Mouse (Mus musculus) megakaryocyte, embryonic 14.5 days (primary cell): ENCODE data around the gene Zfp64. TPM values are rescaled to one million over a fixed set of nuclear protein-coding genes. Genes with fewer than 3 reads are reported as not detected.

Experiments used
- H3K27me3 ChIP-seq: replicated peaks from 2 replicates; pipeline ENCODE3; 2012; ENCODE audit warnings: inconsistent platforms
- H3K36me3 ChIP-seq: replicated peaks from 2 replicates; pipeline ENCODE3; 2012; ENCODE audit warnings: low read length, inconsistent platforms, mixed read lengths
- H3K4me1 ChIP-seq: 2 replicates; pipeline ENCODE4 v1.6.1; 2012; ENCODE audit warnings: inconsistent platforms
- H3K4me3 ChIP-seq: replicated peaks from 2 replicates; pipeline ENCODE3; 2012; ENCODE audit warnings: moderate library complexity, mild to moderate bottlenecking, inconsistent platforms
- H3K9me3 ChIP-seq: 2 replicates; pipeline ENCODE4 v1.6.1; 2012; ENCODE audit warnings: inconsistent platforms
- FLI1 ChIP-seq: IDR thresholded peaks from 2 replicates; pipeline ENCODE4 v1.6.1; 2012; ENCODE audit warnings: low read length, inconsistent platforms, mixed read lengths
- GATA1 ChIP-seq: IDR thresholded peaks from 3 replicates; pipeline ENCODE4 v1.6.1; 2012; ENCODE audit warnings: mixed read lengths, low read length, inconsistent platforms, borderline replicate concordance
- polyA plus RNA-seq: library from polyadenylated mRNA; stranded (reverse); fragments of >175 nt; gene quantifications from 2 replicates; pipeline ENCODE4 v1.2.3, GENCODE M21; 2012; ENCODE audit warnings: low replicate concordance; ENCODE audit not compliant: insufficient read depth

Gene Zfp64
- polyA plus RNA-seq, 1 experiment: 32.8 TPM

GRCm38 (mm10) chr2:168979742-168980141 is 24.4 kb upstream of the Zfp64 start:
- Histone ChIP-seq H3K36me3 (no peaks in the 10 kb centered on the region), H3K4me1 (no peaks in the 10 kb centered on the region), H3K4me3 (no peak overlapping the region), H3K9me3 (peaks cover 46% of the 10 kb centered on the region), H3K27me3 (no peaks in the 10 kb centered on the region)
- no peak for TF ChIP-seq FLI1
- TF ChIP-seq GATA1: no peak

- H3K4me3 ChIP-seq: peak overlapping the region; percentile 0
- TF ChIP-seq GATA1: no peak
- TF ChIP-seq FLI1: no peak
- no peaks in the 10 kb centered on the region for H3K27me3 ChIP-seq
- H3K36me3 ChIP-seq: no peaks in the 10 kb centered on the region
- H3K9me3 ChIP-seq: peaks cover 36% of the 10 kb centered on the region
- H3K4me1 ChIP-seq: no peaks in the 10 kb centered on the region
Measured at GRCm38 (mm10) chr2:168978031-168978430, 22.6 kb upstream of the Zfp64 start.

GRCm38 (mm10) chr2:168970131-168970530 is 14.7 kb upstream of the Zfp64 start:
- TF ChIP-seq GATA1 (no peak), FLI1 (no peak)
- no peaks in the 10 kb centered on the region for H3K27me3 ChIP-seq
- H3K36me3 ChIP-seq: no peaks in the 10 kb centered on the region
- peaks cover 2% of the 10 kb centered on the region; the same call in 1 of the 2 replicates for H3K4me1 ChIP-seq
- peak overlapping the region; percentile 46 for H3K4me3 ChIP-seq
- H3K9me3 ChIP-seq: peaks cover 26% of the 10 kb centered on the region

GRCm38 (mm10) chr2:168968136-168968925 is 12.9 kb upstream of the Zfp64 start:
- H3K9me3 ChIP-seq: peaks cover 21% of the 10 kb centered on the region
- TF ChIP-seq GATA1 (no peak), FLI1 (no peak)
- H3K27me3 ChIP-seq: no peaks in the 10 kb centered on the region
- H3K4me3 ChIP-seq: no peak overlapping the region
- H3K36me3 ChIP-seq: no peaks in the 10 kb centered on the region
- peaks cover 2% of the 10 kb centered on the region; the same call in 1 of the 2 replicates for H3K4me1 ChIP-seq

GRCm38 (mm10) chr2:168966525-168966924 is 11.1 kb upstream of the Zfp64 start:
- peaks cover 25% of the 10 kb centered on the region for H3K9me3 ChIP-seq
- no peaks in the 10 kb centered on the region for H3K36me3 ChIP-seq
- H3K27me3 ChIP-seq: no peaks in the 10 kb centered on the region
- H3K4me3 ChIP-seq: no peak overlapping the region
- H3K4me1 ChIP-seq: peaks cover 2% of the 10 kb centered on the region; the same call in 1 of the 2 replicates
- TF ChIP-seq GATA1 (no peak), FLI1 (no peak)

- Histone ChIP-seq H3K4me1 (no peaks in the 10 kb centered on the region), H3K9me3 (peaks cover 24% of the 10 kb centered on the region), H3K4me3 (no peak overlapping the region), H3K36me3 (no peaks in the 10 kb centered on the region), H3K27me3 (peaks cover 2% of the 10 kb centered on the region)
- TF ChIP-seq GATA1: no peak
- TF ChIP-seq FLI1: no peak
Measured at GRCm38 (mm10) chr2:168964849-168965248, 9.5 kb upstream of the Zfp64 start.

GRCm38 (mm10) chr2:168961729-168962666 is 6.6 kb upstream of the Zfp64 start:
- no peaks in the 10 kb centered on the region for H3K36me3 ChIP-seq
- H3K27me3 ChIP-seq: peaks cover 2% of the 10 kb centered on the region
- H3K4me3 ChIP-seq: no peak overlapping the region
- peaks cover 16% of the 10 kb centered on the region for H3K9me3 ChIP-seq
- 0 out of 2 replicates have a peak, but pooled peaks cover 4% of the 10 kb centered on the region for H3K4me1 ChIP-seq
- TF ChIP-seq GATA1 (no peak), FLI1 (no peak)

- H3K27me3 ChIP-seq: peaks cover 2% of the 10 kb centered on the region
- H3K4me1 ChIP-seq: peaks cover 8% of the 10 kb centered on the region
- H3K9me3 ChIP-seq: peaks cover 14% of the 10 kb centered on the region
- TF ChIP-seq GATA1 (no peak), FLI1 (no peak)
- no peaks in the 10 kb centered on the region for H3K36me3 ChIP-seq
- no peak overlapping the region for H3K4me3 ChIP-seq
Measured at GRCm38 (mm10) chr2:168960814-168961213, 5.4 kb upstream of the Zfp64 start.

- Histone ChIP-seq H3K9me3 (peaks cover 11% of the 10 kb centered on the region), H3K27me3 (peaks cover 2% of the 10 kb centered on the region), H3K4me3 (no peak overlapping the region), H3K4me1 (peaks cover 17% of the 10 kb centered on the region), H3K36me3 (no peaks in the 10 kb centered on the region)
- TF ChIP-seq GATA1: no peak
Measured at GRCm38 (mm10) chr2:168959339-168959885, 4.0 kb upstream of the Zfp64 start.
